Mouse (Mus musculus): ENCODE data around the gene Hcfc1r1. TPM values are rescaled to one million over a fixed set of nuclear protein-coding genes. Genes with fewer than 3 reads are reported as not detected.

Gene Hcfc1r1
- polyA plus RNA-seq, 1 experiment from 2014 or later: 29.5 TPM

DNA sequence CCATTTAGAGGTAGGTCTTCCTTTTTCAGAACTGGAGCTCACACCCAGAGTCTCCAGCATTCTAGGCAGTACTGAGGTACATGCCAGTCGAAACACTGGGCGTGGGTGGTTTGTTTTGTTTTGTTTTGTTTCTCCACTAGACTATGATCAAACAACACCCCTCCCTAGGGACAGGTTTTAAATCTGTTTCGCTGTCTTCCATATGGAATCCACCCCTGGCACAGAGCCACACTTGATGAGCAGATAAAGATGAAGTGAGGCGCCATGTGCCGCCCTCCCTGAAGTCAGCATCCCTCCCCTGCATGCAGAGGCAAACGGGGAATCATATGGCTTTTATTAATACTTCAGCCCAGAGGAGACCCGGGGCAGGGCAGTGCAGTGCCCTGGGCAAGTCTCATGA lies 31.3 kb downstream of the Hcfc1r1 start:
- Histone ChIP-seq H3K9me3 (replicated peaks) (no peaks in the 10 kb centered on the region), H3K4me3 (no peak overlapping the region), H3K4me1 (peaks cover 3% of the 10 kb centered on the region), H3K27me3 (ENCODE audit: low read depth, poor library complexity, severe bottlenecking) (peaks cover 25% of the 10 kb centered on the region), H3K36me3 (no peaks in the 10 kb centered on the region), H3K27ac (replicated peaks) (no peak overlapping the region)
- DNase-seq (ENCODE audit: low spot score): no peak
- WGBS: 68% methylated on average over 7 of the region's 7 CpGs

GRCm38 (mm10) chr17:23705525-23706104 lies 32.2 kb downstream of the Hcfc1r1 start:
- no peak for DNase-seq (ENCODE audit: low spot score)
- Histone ChIP-seq H3K4me3 (no peak overlapping the region), H3K27ac (replicated peaks) (no peak overlapping the region), H3K4me1 (no peaks in the 10 kb centered on the region), H3K36me3 (no peaks in the 10 kb centered on the region), H3K27me3 (ENCODE audit: low read depth, poor library complexity, severe bottlenecking) (peaks cover 24% of the 10 kb centered on the region), H3K9me3 (replicated peaks) (no peaks in the 10 kb centered on the region)
- WGBS: 75% methylated on average over 7 of the region's 7 CpGs

DNA sequence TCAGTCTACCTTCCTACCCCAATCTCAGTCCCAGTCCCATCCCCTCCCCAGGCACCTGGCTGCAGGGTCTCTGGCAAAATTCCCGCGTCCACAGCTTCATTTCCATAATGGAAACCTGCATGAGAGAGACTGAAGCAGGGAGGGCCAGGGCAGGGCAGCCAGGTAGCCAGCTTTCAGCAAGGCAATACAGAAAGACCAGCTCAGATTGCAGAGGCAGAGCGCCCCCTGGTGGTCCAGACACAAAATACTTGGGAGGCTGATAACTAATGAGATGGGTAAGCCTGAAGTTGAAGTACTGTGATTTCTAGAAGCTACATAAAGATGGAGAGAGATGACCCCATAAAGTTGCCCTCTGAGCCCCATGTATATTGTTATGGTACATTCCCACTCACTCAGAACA lies 32.8 kb downstream of the Hcfc1r1 start:
- no peaks in the 10 kb centered on the region for H3K4me1 ChIP-seq
- WGBS: 0% methylated on average over 3 of the region's 3 CpGs
- peak; percentile 84 for DNase-seq (ENCODE audit: low spot score)
- H3K27ac ChIP-seq (replicated peaks): no peak overlapping the region
- H3K9me3 ChIP-seq (replicated peaks): no peaks in the 10 kb centered on the region
- H3K27me3 ChIP-seq (ENCODE audit: low read depth, poor library complexity, severe bottlenecking): peaks cover 19% of the 10 kb centered on the region
- no peaks in the 10 kb centered on the region for H3K36me3 ChIP-seq
- H3K4me3 ChIP-seq: no peak overlapping the region

GRCm38 (mm10) chr17:23717003-23717402 lies 43.6 kb downstream of the Hcfc1r1 start:
- no peak overlapping the region for H3K4me3 ChIP-seq
- no peaks in the 10 kb centered on the region for H3K36me3 ChIP-seq
- no peaks in the 10 kb centered on the region for H3K9me3 ChIP-seq (replicated peaks)
- H3K27ac ChIP-seq (replicated peaks): no peak overlapping the region
- WGBS: 69% methylated on average over 2 of the region's 2 CpGs
- no peaks in the 10 kb centered on the region for H3K27me3 ChIP-seq (ENCODE audit: low read depth, poor library complexity, severe bottlenecking)
- no peak for DNase-seq (ENCODE audit: low spot score)
- H3K4me1 ChIP-seq: no peaks in the 10 kb centered on the region

DNA sequence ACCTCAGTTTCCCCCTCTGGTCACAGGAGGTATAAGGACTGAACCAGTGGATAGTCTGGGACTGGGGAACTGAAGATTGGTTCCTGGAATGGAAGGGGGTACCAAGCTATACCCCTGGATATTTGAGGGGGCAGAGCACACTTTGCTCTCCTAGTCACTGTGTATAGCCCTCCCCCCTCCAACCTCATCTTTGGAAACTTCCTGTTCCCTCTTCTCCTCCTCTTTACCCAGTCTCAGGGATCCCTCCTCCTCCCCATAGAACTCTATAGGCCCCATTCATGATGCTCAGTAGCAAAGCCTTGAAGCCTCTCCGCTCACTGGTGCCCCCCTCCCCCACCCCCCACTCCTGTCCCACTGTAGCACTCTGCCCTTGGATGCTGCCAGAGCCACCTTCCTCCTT lies 46.1 kb downstream of the Hcfc1r1 start:
- no peaks in the 10 kb centered on the region for H3K9me3 ChIP-seq (replicated peaks)
- no peaks in the 10 kb centered on the region for H3K27me3 ChIP-seq (ENCODE audit: low read depth, poor library complexity, severe bottlenecking)
- no peaks in the 10 kb centered on the region for H3K4me1 ChIP-seq
- WGBS: 36% methylated on average over 1 of the region's 1 CpGs
- no peaks in the 10 kb centered on the region for H3K36me3 ChIP-seq
- no peak for DNase-seq (ENCODE audit: low spot score)
- no peak overlapping the region for H3K27ac ChIP-seq (replicated peaks)
- no peak overlapping the region for H3K4me3 ChIP-seq

GRCm38 (mm10) chr17:23721886-23722285 lies 48.5 kb downstream of the Hcfc1r1 start:
- Histone ChIP-seq H3K27ac (replicated peaks) (no peak overlapping the region), H3K4me1 (peaks cover 14% of the 10 kb centered on the region), H3K27me3 (ENCODE audit: low read depth, poor library complexity, severe bottlenecking) (no peaks in the 10 kb centered on the region; the same call in 1 of the 2 replicates), H3K36me3 (no peaks in the 10 kb centered on the region), H3K9me3 (replicated peaks) (no peaks in the 10 kb centered on the region), H3K4me3 (no peak overlapping the region)
- DNase-seq (ENCODE audit: low spot score): no peak
- WGBS: 85% methylated on average over 2 of the region's 2 CpGs

- WGBS: 71% methylated on average over 7 of the region's 7 CpGs
- H3K4me3 ChIP-seq: no peak within 1 kb of the TSS
- no peaks in the 10 kb centered on the region for H3K36me3 ChIP-seq
- DNase-seq (ENCODE audit: low spot score): no peak
- H3K27ac ChIP-seq (replicated peaks): no peak within 1 kb of the TSS
- peaks cover 20% of the 10 kb centered on the region for H3K4me1 ChIP-seq
- no peaks in the 10 kb centered on the region for H3K9me3 ChIP-seq (replicated peaks)
- no peaks in the 10 kb centered on the region; the same call in 1 of the 2 replicates for H3K27me3 ChIP-seq (ENCODE audit: low read depth, poor library complexity, severe bottlenecking)
Observed at GRCm38 (mm10) chr17:23722376-23723125, 49.2 kb downstream of the Hcfc1r1 start, which contains the start of gene 1520401A03Rik. Gene 1520401A03Rik, minus strand, starts transcription at chr17:23722783.

Other genes starting within 250 kb of the Hcfc1r1 start
- not detected in 2 replicates for gene Vmn2r117, start 193.9 kb upstream of the Hcfc1r1 start, polyA plus RNA-seq (2016; fragmentation: Nextera tagmentation; extraction: Ambion mirVana)
- gene Zfp213, start 109.4 kb upstream of the Hcfc1r1 start, polyA plus RNA-seq (2016; fragmentation: Nextera tagmentation; extraction: Ambion mirVana): 27.5 and 28.7 TPM in 2 replicates
- 19.8 and 25.7 TPM in 2 replicates for gene Zfp13, start 74.1 kb upstream of the Hcfc1r1 start, polyA plus RNA-seq (2016; fragmentation: Nextera tagmentation; extraction: Ambion mirVana)
- gene Zscan10, start 72.7 kb upstream of the Hcfc1r1 start, polyA plus RNA-seq (2016; fragmentation: Nextera tagmentation; extraction: Ambion mirVana): 0.12 and 0.19 TPM in 2 replicates
- gene Mmp25, start 28.3 kb upstream of the Hcfc1r1 start, polyA plus RNA-seq (2016; fragmentation: Nextera tagmentation; extraction: Ambion mirVana): 0.89 and 1.1 TPM in 2 replicates
- gene Bicdl2, start 13.1 kb upstream of the Hcfc1r1 start, polyA plus RNA-seq (2016; fragmentation: Nextera tagmentation; extraction: Ambion mirVana): 0.32 TPM in 1 of 2 replicates, not detected in the other
- 74.2 and 77.3 TPM in 2 replicates for gene Thoc6, start 286 bp downstream of the Hcfc1r1 start, polyA plus RNA-seq (2016; fragmentation: Nextera tagmentation; extraction: Ambion mirVana)
- gene Tnfrsf12a, start 3.9 kb downstream of the Hcfc1r1 start, polyA plus RNA-seq (2016; fragmentation: Nextera tagmentation; extraction: Ambion mirVana): 3.2 and 3.8 TPM in 2 replicates
- gene Cldn6, start 5.7 kb downstream of the Hcfc1r1 start, polyA plus RNA-seq (2016; fragmentation: Nextera tagmentation; extraction: Ambion mirVana): 3.5 and 10.1 TPM in 2 replicates
- gene Cldn9, start 10.4 kb downstream of the Hcfc1r1 start, polyA plus RNA-seq (2016; fragmentation: Nextera tagmentation; extraction: Ambion mirVana): 1.5 and 3.1 TPM in 2 replicates
- gene 1520401A03Rik, start 49.2 kb downstream of the Hcfc1r1 start, polyA plus RNA-seq (2016; fragmentation: Nextera tagmentation; extraction: Ambion mirVana): not detected in 2 replicates
- gene Pkmyt1, start 52.7 kb downstream of the Hcfc1r1 start, polyA plus RNA-seq (2016; fragmentation: Nextera tagmentation; extraction: Ambion mirVana): 58.5 and 59.7 TPM in 2 replicates
- gene Paqr4, start 67.3 kb downstream of the Hcfc1r1 start, polyA plus RNA-seq (2016; fragmentation: Nextera tagmentation; extraction: Ambion mirVana): 27.6 and 36.2 TPM in 2 replicates
- gene Kremen2, start 72.2 kb downstream of the Hcfc1r1 start, polyA plus RNA-seq (2016; fragmentation: Nextera tagmentation; extraction: Ambion mirVana): 1.7 and 2.3 TPM in 2 replicates
- gene Flywch1, start 98.0 kb downstream of the Hcfc1r1 start, polyA plus RNA-seq (2016; fragmentation: Nextera tagmentation; extraction: Ambion mirVana): 187 and 202 TPM in 2 replicates
- 19.5 and 23.4 TPM in 2 replicates for gene Flywch2, start 112.5 kb downstream of the Hcfc1r1 start, polyA plus RNA-seq (2016; fragmentation: Nextera tagmentation; extraction: Ambion mirVana)
- gene Srrm2, start 116.9 kb downstream of the Hcfc1r1 start, polyA plus RNA-seq (2016; fragmentation: Nextera tagmentation; extraction: Ambion mirVana): 509 and 515 TPM in 2 replicates
- 1,078 TPM in 2 replicates for gene Elob, start 155.5 kb downstream of the Hcfc1r1 start, polyA plus RNA-seq (2016; fragmentation: Nextera tagmentation; extraction: Ambion mirVana)
- 0.28 and 0.52 TPM in 2 replicates for gene Prss33, start 162.5 kb downstream of the Hcfc1r1 start, polyA plus RNA-seq (2016; fragmentation: Nextera tagmentation; extraction: Ambion mirVana)
- not detected in 2 replicates for gene Prss32, start 170.3 kb downstream of the Hcfc1r1 start, polyA plus RNA-seq (2016; fragmentation: Nextera tagmentation; extraction: Ambion mirVana)
- gene Prss41, start 170.6 kb downstream of the Hcfc1r1 start, polyA plus RNA-seq (2016; fragmentation: Nextera tagmentation; extraction: Ambion mirVana): 1.7 and 2.3 TPM in 2 replicates
- gene Prss21, start 194.5 kb downstream of the Hcfc1r1 start, polyA plus RNA-seq (2016; fragmentation: Nextera tagmentation; extraction: Ambion mirVana): not detected in 2 replicates
- not detected in 2 replicates for gene Dcpp1, start 207.3 kb downstream of the Hcfc1r1 start, polyA plus RNA-seq (2016; fragmentation: Nextera tagmentation; extraction: Ambion mirVana)
- gene Dcpp2, start 207.3 kb downstream of the Hcfc1r1 start, polyA plus RNA-seq (2016; fragmentation: Nextera tagmentation; extraction: Ambion mirVana): not detected in 2 replicates
- not detected in 2 replicates for gene Dcpp3, start 243.9 kb downstream of the Hcfc1r1 start, polyA plus RNA-seq (2016; fragmentation: Nextera tagmentation; extraction: Ambion mirVana)

Data from midbrain, embryonic 10.5 days (tissue).